Mouse (Mus musculus) testis, adult 2 months (tissue): ENCODE results near the gene Gm44502. TPM values are rescaled to one million over a fixed set of nuclear protein-coding genes. Genes with fewer than 3 reads are reported as not detected.

Source experiments
- H3K27ac ChIP-seq: fragments of 200-500 bp; 2 replicates; pipeline ENCODE4 v1.5.1; 2012; ENCODE audit warnings: low read depth, low read length; ENCODE audit not compliant: control insufficient read depth, insufficient read depth
- H3K27me3 ChIP-seq: fragments of 200-500 bp; 2 replicates; pipeline ENCODE4 v1.6.1; 2012; ENCODE audit warnings: mild to moderate bottlenecking, low read length, moderate library complexity; ENCODE audit not compliant: control insufficient read depth, insufficient read depth
- H3K36me3 ChIP-seq: fragments of 200-500 bp; 2 replicates; pipeline ENCODE4 v1.6.1; 2012; ENCODE audit warnings: mild to moderate bottlenecking, low read length; ENCODE audit not compliant: control insufficient read depth, insufficient read depth
- H3K4me1 ChIP-seq: fragments of 200-500 bp; 2 replicates; pipeline ENCODE4 v1.6.1; 2012; ENCODE audit warnings: low read length; ENCODE audit not compliant: control insufficient read depth, insufficient read depth
- H3K4me3 ChIP-seq: fragments of 200-500 bp; 2 replicates; pipeline ENCODE4 v1.5.1; 2012; ENCODE audit warnings: low read depth, mild to moderate bottlenecking, low read length, moderate library complexity, mixed read lengths; ENCODE audit not compliant: control insufficient read depth
- CTCF ChIP-seq: fragments of 200-500 bp; IDR thresholded peaks from 2 replicates; pipeline ENCODE4 v1.5.1; 2012; ENCODE audit warnings: low read depth, mild to moderate bottlenecking, inconsistent platforms, low read length, moderate library complexity; ENCODE audit not compliant: control insufficient read depth, insufficient read depth, insufficient replicate concordance
- POLR2A ChIP-seq: fragments of 200-500 bp; IDR thresholded peaks from 2 replicates; pipeline ENCODE4 v1.6.1; 2012; ENCODE audit warnings: low read depth, mild to moderate bottlenecking, inconsistent platforms, low read length, moderate library complexity; ENCODE audit not compliant: control insufficient read depth
- polyA plus RNA-seq: library from polyadenylated mRNA; depleted of rRNA; stranded (reverse); fragments of >200 nt; gene quantifications from 2 replicates; pipeline ENCODE4 v1.2.3, GENCODE M21; 2012

Gm44502 gene
- polyA plus RNA-seq, 1 experiment, result 1.2 TPM

GRCm38 (mm10) chr15:89377938-89378828 lies 51.3 kb downstream of the Gm44502 start:
- peaks cover 2% of the 10 kb centered on the region; the same call in 1 of the 2 replicates for H3K27me3 ChIP-seq
- no peak overlapping the region; the same call in 1 of the 2 replicates for H3K27ac ChIP-seq
- peak overlapping the region; percentile 77 for H3K4me3 ChIP-seq
- no peaks in the 10 kb centered on the region for H3K36me3 ChIP-seq
- TF ChIP-seq POLR2A (peak; percentile 37; the same call in 1 of the 2 replicates), CTCF (no peak)
- peaks cover 34% of the 10 kb centered on the region for H3K4me1 ChIP-seq

GRCm38 (mm10) chr15:89377362-89377761 lies 52.1 kb downstream of the Gm44502 start:
- Histone ChIP-seq H3K4me1 (peaks cover 37% of the 10 kb centered on the region), H3K27ac (no peak overlapping the region), H3K4me3 (peak overlapping the region; percentile 32), H3K36me3 (no peaks in the 10 kb centered on the region), H3K27me3 (peaks cover 2% of the 10 kb centered on the region; the same call in 1 of the 2 replicates)
- TF ChIP-seq CTCF (no peak; the same call in 1 of the 2 replicates), POLR2A (0 out of 2 replicates have a peak, but pooled peaks have one; percentile 16)

- Histone ChIP-seq H3K27ac (no peak within 1 kb of the TSS; the same call in 1 of the 2 replicates), H3K36me3 (no peaks in the 10 kb centered on the region), H3K4me3 (peak within 1 kb of the TSS; percentile 77), H3K27me3 (peaks cover 2% of the 10 kb centered on the region; the same call in 1 of the 2 replicates), H3K4me1 (peaks cover 37% of the 10 kb centered on the region)
- TF ChIP-seq POLR2A (no peak), CTCF (no peak)
These were observed 52.5 kb downstream of the Gm44502 start, which contains the start of gene Tymp for GRCm38 (mm10) chr15:89376957-89377356. Gene Tymp, minus strand, starts transcription at chr15:89377039.

- H3K4me3 ChIP-seq, result no peak overlapping the region
- TF ChIP-seq CTCF (no peak), POLR2A (no peak)
- H3K27me3 ChIP-seq, result peaks cover 2% of the 10 kb centered on the region; the same call in 1 of the 2 replicates
- no peak overlapping the region for H3K27ac ChIP-seq
- no peaks in the 10 kb centered on the region for H3K36me3 ChIP-seq
- peaks cover 37% of the 10 kb centered on the region for H3K4me1 ChIP-seq
These were observed 53.5 kb downstream of the Gm44502 start for GRCm38 (mm10) chr15:89376040-89376439.

GRCm38 (mm10) chr15:89374801-89375534 lies 54.5 kb downstream of the Gm44502 start:
- H3K4me3 ChIP-seq, result peak overlapping the region; percentile 91
- TF ChIP-seq POLR2A (0 out of 2 replicates have a peak, but pooled peaks have one; percentile 11), CTCF (no peak)
- H3K4me1 ChIP-seq, result peaks cover 37% of the 10 kb centered on the region
- no peak overlapping the region; the same call in 1 of the 2 replicates for H3K27ac ChIP-seq
- no peaks in the 10 kb centered on the region for H3K36me3 ChIP-seq
- peaks cover 2% of the 10 kb centered on the region; the same call in 1 of the 2 replicates for H3K27me3 ChIP-seq

- peak overlapping the region; percentile 91 for H3K27ac ChIP-seq
- H3K4me1 ChIP-seq, result peaks cover 34% of the 10 kb centered on the region
- no peak for TF ChIP-seq POLR2A
- TF ChIP-seq CTCF, result no peak
- H3K27me3 ChIP-seq, result peaks cover 2% of the 10 kb centered on the region; the same call in 1 of the 2 replicates
- H3K4me3 ChIP-seq, result peak overlapping the region; percentile 91
- H3K36me3 ChIP-seq, result no peaks in the 10 kb centered on the region
These were observed 55.2 kb downstream of the Gm44502 start for GRCm38 (mm10) chr15:89374340-89374739.
